Mouse (Mus musculus) layer of hippocampus, adult 18-20 months (tissue): ENCODE measurements around the gene Phf19. TPM values are rescaled to one million over a fixed set of nuclear protein-coding genes. Genes with fewer than 3 reads are reported as not detected.

ENCODE experiments used
- DNase-seq, 2 experiments: peaks; one replicate each; pipeline ENCODE4 v3.0.0; 2022; ENCODE audit warnings: low spot score in 2 of 2
- long read RNA-seq: library from polyadenylated mRNA; stranded (forward); transcript quantifications from one replicate; pipeline ENCODE4 v2.0.0, GENCODE M21; 2021
- total RNA-seq, 2 experiments: library from RNA; stranded (reverse); gene quantifications; 2 replicates each; pipeline ENCODE4 v1.2.3; 2021

Gene Phf19
- total RNA-seq, result under 1 TPM; 0.87 to 0.99 TPM
- long read RNA-seq, partial matches to known transcripts, result 0 of 3 reads
- long read RNA-seq, other reads (novel, unspliced or antisense), result 3 of 3 reads

- no peak for DNase-seq
These were observed at the start of gene Phf19 for GRCm38 (mm10) chr2:34913218-34914068. Gene Phf19 (minus strand): TSS chr2:34914026.

DNA sequence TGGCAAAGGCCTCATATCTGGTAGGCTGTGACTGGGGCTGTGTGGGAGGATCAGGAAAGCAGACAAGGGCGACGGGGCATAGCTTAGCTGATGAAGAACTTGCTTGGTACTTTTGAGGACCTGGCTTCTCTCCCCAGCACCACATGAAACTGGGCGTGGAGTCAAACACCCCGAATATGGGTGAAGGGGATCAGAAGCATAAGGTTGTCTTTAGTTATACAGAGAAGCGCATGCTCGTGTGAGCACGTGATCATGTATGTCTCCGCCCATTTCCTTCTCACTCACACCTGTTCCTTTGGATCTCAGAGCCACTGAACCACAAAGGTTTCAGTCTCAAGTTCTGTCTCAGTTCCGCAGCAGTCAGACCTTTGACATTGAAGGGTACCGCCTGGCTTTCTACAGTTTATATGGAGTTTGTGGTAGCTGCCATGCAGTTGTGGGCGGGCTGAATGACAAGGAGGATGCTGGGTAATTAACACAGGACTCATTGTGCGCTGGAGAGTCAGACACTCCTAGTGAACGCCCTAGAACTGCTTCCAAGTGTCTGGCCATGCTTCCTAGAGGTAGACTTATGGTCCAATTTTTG, 49.6 kb upstream of the Phf19 start:
- DNase-seq, result no peak

DNA sequence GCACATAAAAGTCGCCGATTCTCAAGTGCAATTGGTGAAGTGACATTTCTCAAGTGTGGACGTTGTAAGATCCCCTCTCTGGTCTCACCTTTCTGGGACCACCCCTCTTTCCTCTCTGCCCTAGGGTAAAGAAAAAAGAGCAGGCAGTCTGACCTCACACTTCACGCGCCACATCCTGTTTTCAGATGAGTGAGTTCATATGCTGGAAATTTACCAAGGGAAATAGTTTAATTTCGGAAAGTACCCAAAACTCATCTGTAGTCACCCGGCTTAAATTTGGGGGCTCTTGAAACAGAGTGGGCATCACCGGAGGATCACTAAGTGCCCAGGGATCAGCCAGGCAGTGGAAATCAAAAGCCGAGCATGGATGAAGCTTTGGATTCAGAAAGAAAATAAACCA, 49.1 kb upstream of the Phf19 start:
- DNase-seq, result no peak

DNA sequence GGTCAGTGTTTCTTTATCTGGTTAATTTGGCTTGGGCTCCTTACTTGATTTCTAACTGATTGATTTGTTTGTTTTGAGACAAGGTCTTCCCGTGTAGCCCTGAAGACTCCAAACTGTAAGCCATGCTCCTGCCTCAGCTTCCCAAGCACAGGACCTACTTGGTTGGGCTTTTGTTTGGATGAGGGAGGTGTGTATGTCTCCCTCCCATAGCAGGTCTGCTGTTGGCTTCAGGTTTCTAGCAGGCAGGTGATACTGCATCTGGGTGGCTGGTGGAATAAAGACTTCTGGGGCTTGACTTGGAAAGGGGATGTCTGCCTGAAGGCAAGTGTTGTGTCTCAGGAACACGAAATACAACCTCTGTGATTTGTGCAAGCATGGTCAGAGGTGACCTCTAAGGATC, 48.4 kb upstream of the Phf19 start:
- DNase-seq, result no peak

DNA sequence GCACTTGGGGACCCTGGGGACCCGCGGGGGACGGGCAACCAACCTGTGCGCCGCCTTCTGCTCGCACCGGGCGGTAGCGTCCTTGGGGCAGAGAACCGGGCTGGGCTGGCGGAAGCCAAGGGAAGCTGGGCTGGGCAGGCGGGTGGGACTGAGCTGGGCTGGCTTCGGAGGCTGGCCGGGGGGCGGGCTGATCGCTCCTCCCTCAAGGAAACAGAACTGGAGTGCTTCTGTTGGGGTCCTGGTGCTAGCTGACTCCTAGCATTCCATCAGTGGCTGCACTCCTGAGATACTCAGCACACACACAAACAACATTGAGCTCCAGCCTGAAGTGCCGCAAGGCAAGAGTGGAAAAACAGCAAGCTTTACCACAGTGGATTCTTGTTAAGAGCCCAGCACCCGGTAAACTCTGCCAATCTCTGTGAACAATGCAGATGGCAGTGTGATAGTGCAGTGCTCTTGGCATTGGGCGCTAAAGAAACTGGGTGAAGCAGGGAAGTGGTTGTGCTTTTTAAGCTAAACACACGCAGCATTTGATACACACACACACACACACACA, 47.7 kb upstream of the Phf19 start, which contains the start of gene Traf1:
TSS of gene Traf1 (minus strand) at position 292 of the 556 bp plus-strand sequence.
- no peak for DNase-seq

- DNase-seq, result no peak
These were observed 47.1 kb upstream of the Phf19 start for GRCm38 (mm10) chr2:34960966-34961365.

DNA sequence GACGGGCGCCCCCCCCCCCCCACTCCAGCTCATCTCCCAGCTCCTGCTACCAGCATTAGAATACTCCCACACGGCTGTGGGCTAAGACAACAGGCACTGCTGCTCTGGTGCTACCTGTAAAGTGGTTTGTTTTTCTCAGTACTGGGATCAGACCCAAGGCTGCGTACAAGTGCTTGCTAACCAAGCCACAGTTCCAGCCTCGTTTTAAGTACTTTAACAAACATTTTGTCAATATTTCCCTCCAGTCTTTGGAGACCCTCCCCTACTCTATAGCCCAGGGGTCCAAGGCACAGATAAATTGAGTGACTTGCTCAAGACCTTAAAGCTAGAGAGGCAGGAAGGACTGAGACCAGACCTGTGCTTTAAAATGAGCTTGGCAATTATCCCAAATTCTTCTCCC, 46.6 kb upstream of the Phf19 start:
- DNase-seq, result peak in 1 of 2 experiments; percentile 42

- no peak for DNase-seq
These were observed 44.8 kb upstream of the Phf19 start for GRCm38 (mm10) chr2:34958582-34958981.

- no peak for DNase-seq
These were observed 44.2 kb upstream of the Phf19 start for GRCm38 (mm10) chr2:34958036-34958435.

GRCm38 (mm10) chr2:34957405-34957804, 43.6 kb upstream of the Phf19 start:
- DNase-seq, result no peak

- DNase-seq, result no peak
These were observed 43.1 kb upstream of the Phf19 start for GRCm38 (mm10) chr2:34956941-34957340.

- no peak for DNase-seq
These were observed 40.5 kb upstream of the Phf19 start for GRCm38 (mm10) chr2:34954344-34954743.

DNA sequence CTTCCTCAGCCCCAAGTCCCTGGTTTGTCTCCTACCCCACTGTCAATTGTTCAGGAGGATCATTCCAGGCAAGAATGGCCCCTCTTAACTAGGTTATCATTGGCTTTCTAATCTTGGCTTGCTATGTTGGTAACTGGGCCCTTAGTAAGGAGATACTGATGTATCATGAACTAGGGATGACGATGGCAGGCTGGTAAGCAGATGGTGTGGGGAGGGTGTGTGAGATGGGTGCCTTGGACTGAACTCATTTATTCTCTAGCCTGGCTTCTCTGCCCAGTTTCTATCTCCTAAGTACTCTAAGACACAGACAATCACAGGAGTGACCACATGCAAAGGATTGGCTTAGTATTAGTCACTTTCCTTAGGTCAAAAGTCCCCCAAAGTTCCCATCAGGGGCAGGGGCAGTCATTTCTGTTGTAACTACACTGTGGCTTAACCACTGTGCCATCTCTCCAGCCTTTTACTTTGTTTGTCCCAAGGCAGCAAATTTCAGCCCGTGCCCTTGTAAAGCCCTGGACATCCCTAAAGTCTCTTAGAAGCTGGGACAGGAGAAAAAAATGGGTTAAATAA, 39.8 kb upstream of the Phf19 start:
- peak in 1 of 2 experiments; percentile 37 for DNase-seq

- DNase-seq, result no peak
These were observed 39.2 kb upstream of the Phf19 start for GRCm38 (mm10) chr2:34953018-34953417.

DNA sequence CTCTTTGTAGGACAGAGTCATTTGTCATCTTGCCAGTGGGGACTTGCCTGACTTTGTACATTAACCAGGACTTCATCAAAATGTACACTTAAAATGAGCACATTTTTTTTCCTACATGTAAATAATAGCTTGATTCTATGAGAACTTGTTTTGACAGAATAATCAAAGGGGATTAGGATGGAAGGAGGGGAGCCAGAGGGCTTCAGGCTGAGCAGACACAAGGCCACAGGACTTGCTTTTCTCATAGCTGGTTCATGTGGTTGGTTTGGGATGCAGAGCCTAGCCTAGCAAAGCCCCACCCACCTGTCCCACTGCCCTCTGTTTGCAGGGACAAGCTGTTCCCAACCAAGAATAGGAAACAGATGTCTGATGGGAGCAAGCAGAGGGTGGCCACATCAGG, 37.6 kb upstream of the Phf19 start:
- no peak for DNase-seq

DNA sequence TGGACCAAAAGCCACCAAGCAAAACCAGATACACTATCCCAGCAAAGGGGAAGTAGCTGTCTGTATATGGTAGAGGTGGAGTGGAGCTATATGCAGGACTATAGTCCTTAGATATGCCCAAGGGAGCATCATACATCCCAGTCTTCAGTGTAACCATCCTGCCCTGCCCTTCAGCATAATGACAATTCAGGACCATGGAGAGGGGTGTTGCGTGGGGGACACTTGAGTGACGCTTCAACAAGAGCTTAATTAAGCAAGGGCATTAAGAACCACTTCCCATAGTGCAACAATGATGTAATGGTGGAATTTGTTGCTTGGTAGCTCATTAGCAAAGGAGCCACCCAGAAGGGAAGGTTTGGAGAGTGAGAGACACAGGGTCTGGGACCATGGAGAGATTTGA, 34.8 kb upstream of the Phf19 start:
- DNase-seq, result no peak

DNA sequence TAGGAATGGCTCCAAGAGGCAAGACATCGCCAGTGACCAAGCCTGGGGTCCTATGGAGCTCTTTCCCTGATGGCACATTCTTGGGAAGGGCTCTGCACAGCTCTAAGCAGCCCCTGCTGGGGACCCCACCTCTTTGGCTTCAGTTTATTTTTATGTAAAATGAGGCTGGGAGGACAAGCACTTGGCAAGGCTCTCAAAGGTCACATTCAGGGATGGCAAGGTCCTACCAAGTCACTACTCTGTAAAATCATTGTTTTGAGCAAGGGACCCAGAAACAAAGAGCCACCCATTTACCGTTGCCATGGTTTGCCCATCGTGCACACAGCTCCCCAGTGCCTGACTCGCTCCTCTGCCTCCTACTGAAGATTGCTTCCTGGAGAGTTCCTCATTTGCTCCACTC, 32.2 kb upstream of the Phf19 start:
- no peak for DNase-seq

GRCm38 (mm10) chr2:34945580-34945979, 31.8 kb upstream of the Phf19 start:
- no peak for DNase-seq

GRCm38 (mm10) chr2:34944761-34945160, 30.9 kb upstream of the Phf19 start:
- DNase-seq, result no peak

DNA sequence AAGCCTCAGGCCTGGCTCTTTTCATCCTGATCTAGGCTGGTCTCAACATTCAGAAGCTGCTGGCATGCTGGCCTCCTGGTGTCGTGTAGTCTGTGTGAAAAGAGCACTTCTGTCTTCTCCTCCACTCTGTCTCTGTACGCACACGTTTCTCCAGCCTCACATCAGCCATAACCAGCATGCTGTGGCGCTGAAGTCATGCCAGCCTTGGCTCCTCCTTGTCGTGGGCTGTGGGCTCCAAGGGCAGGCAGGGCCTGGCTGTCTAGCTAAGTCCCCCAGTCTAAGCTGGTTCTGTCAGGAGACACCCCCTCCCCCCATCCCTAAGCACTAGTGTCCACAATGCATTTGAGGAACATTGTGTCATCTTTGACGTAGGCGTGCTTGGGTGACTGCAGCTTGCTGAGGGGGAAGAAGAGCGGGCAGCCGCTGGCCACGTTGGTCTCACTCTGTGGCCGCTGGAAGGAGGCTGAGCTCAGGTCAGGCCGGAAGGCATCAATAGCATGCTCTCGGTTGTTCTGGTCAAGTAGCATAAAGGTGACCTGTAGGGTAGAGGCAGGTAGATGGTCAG, 29.8 kb upstream of the Phf19 start:
- DNase-seq, result no peak

GRCm38 (mm10) chr2:34941061-34941675, 27.3 kb upstream of the Phf19 start:
- DNase-seq, result no peak
